Mouse (Mus musculus): Measurements from ENCODE around the gene Krtap1-4. TPM values are rescaled to one million over a fixed set of nuclear protein-coding genes. Genes with fewer than 3 reads are reported as not detected.

Krtap1-4 gene
- total and polyA plus RNA-seq, 3 experiments = not detected

- Histone ChIP-seq H3K27ac (ENCODE audit: insufficient read depth, low read depth) (no peak within 1 kb of the TSS), H3K4me3 (replicated peaks in 1 of 3; ENCODE audit: low read depth in 2 of 3, low read length in 2 of 3, poor library complexity in 1 of 3) (no peak within 1 kb of the TSS), H3K27me3 (replicated peaks) (peaks cover 85% of the 10 kb centered on the region), H3K4me1 (ENCODE audit: control insufficient read depth in 1 of 2, insufficient read depth in 2 of 2) (no peaks in the 10 kb centered on the region), H3K9ac (ENCODE audit: insufficient read depth, low read depth) (no peak within 1 kb of the TSS), H3K4me2 (ENCODE audit: insufficient read depth, low read depth, poor library complexity, severe bottlenecking) (no peak within 1 kb of the TSS), H3K79me2 (replicated peaks; ENCODE audit: control insufficient read depth, extremely low read depth, insufficient read depth, poor library complexity, severe bottlenecking) (no peaks in the 10 kb centered on the region), H3K9me3 (replicated peaks; ENCODE audit: low read length) (peaks cover 4% of the 10 kb centered on the region), H3K36me3 (replicated peaks in 1 of 2; ENCODE audit: control insufficient read depth in 1 of 2, insufficient read depth in 1 of 2, low read length in 1 of 2) (no peaks in the 10 kb centered on the region)
- TF ChIP-seq CHD2 (IDR thresholded peaks at IDR 0.05; ENCODE audit: low read length) (no peak), ZKSCAN1 (IDR thresholded peaks at IDR 0.05; ENCODE audit: borderline replicate concordance, low read depth, low read length) (no peak), TBP (conservative IDR thresholded peaks at IDR 0.05; ENCODE audit: low read depth, low read length) (no peak), ETS1 (conservative IDR thresholded peaks at IDR 0.05; ENCODE audit: low read depth, low read length) (no peak), RCOR1 (conservative IDR thresholded peaks at IDR 0.05; ENCODE audit: low read depth, low read length) (no peak), SIN3A (IDR thresholded peaks at IDR 0.05; ENCODE audit: low read length) (no peak), USF1 (IDR thresholded peaks at IDR 0.05; ENCODE audit: low read depth, low read length) (no peak), GABPA (IDR thresholded peaks at IDR 0.05; ENCODE audit: insufficient replicate concordance, low read depth, low read length) (no peak), SMC3 (IDR thresholded peaks at IDR 0.05; ENCODE audit: low read depth, low read length) (no peak), MYC (IDR thresholded peaks at IDR 0.05; ENCODE audit: low read depth, low read length) (no peak), PAX5 (IDR thresholded peaks at IDR 0.05; ENCODE audit: low read length) (no peak), POLR2AphosphoS2 (IDR thresholded peaks at IDR 0.05; ENCODE audit: low read depth, low read length) (no peak), CHD1 (IDR thresholded peaks at IDR 0.05; ENCODE audit: low read depth, low read length) (no peak), KAT2A (IDR thresholded peaks at IDR 0.05; ENCODE audit: insufficient replicate concordance, low read length) (no peak), E2F4 (IDR thresholded peaks at IDR 0.05; ENCODE audit: insufficient replicate concordance, low read depth, low read length) (no peak), HCFC1 (IDR thresholded peaks at IDR 0.05; ENCODE audit: low read depth, low read length) (no peak), USF2 (conservative IDR thresholded peaks at IDR 0.05; ENCODE audit: low read depth, low read length) (no peak), MEF2A (IDR thresholded peaks at IDR 0.05; ENCODE audit: borderline replicate concordance, low read depth, low read length) (no peak), ZC3H11A (IDR thresholded peaks at IDR 0.05; ENCODE audit: low read depth, low read length) (no peak), BHLHE40 (IDR thresholded peaks at IDR 0.05; ENCODE audit: low read depth, low read length) (no peak)
- in situ Hi-C loops (cut with MboI; ENCODE audit: low pct_ligation_motif_present, low pct_unique_long_range_greater_than_20kb, low sequenced_read_pairs) = no loop called here
- dilution Hi-C loops (cut with MboI; ENCODE audit: extremely low pct_ligation_motif_present, extremely low pct_unique_long_range_greater_than_20kb, low sequenced_read_pairs) = no loop called here
- DNase-seq (ENCODE audit: extremely low read depth) = no peak
Observed at GRCm38 (mm10) chr11:99620335-99620734, 36.9 kb upstream of the Krtap1-4 start, which contains the start of gene Gm11562. TSS of gene Gm11562 (minus strand) at chr11:99620435.

- peaks cover 79% of the 10 kb centered on the region for H3K27me3 ChIP-seq (replicated peaks)
- H3K4me2 ChIP-seq (ENCODE audit: insufficient read depth, low read depth, poor library complexity, severe bottlenecking) = no peak within 1 kb of the TSS
- H3K27ac ChIP-seq (ENCODE audit: insufficient read depth, low read depth) = no peak within 1 kb of the TSS
- H3K9me3 ChIP-seq (replicated peaks; ENCODE audit: low read length) = no peaks in the 10 kb centered on the region
- H3K36me3 ChIP-seq (replicated peaks in 1 of 2; ENCODE audit: control insufficient read depth in 1 of 2, insufficient read depth in 1 of 2, low read length in 1 of 2) = no peaks in the 10 kb centered on the region
- no peak for DNase-seq (ENCODE audit: extremely low read depth)
- no peaks in the 10 kb centered on the region for H3K4me1 ChIP-seq (ENCODE audit: control insufficient read depth in 1 of 2, insufficient read depth in 2 of 2)
- no peak within 1 kb of the TSS for H3K4me3 ChIP-seq (replicated peaks in 1 of 3; ENCODE audit: low read depth in 2 of 3, low read length in 2 of 3, poor library complexity in 1 of 3)
- no peaks in the 10 kb centered on the region for H3K79me2 ChIP-seq (replicated peaks; ENCODE audit: control insufficient read depth, extremely low read depth, insufficient read depth, poor library complexity, severe bottlenecking)
- in situ Hi-C loops (cut with MboI; ENCODE audit: low pct_ligation_motif_present, low pct_unique_long_range_greater_than_20kb, low sequenced_read_pairs) (no loop called here), dilution Hi-C loops (cut with MboI; ENCODE audit: extremely low pct_ligation_motif_present, extremely low pct_unique_long_range_greater_than_20kb, low sequenced_read_pairs) (no loop called here)
- no peak within 1 kb of the TSS for H3K9ac ChIP-seq (ENCODE audit: insufficient read depth, low read depth)
- no peak for TF ChIP-seq MAX (IDR thresholded peaks at IDR 0.05; ENCODE audit: low read length)
- TF ChIP-seq MEF2A (IDR thresholded peaks at IDR 0.05; ENCODE audit: borderline replicate concordance, low read depth, low read length) = no peak
- TF ChIP-seq POLR2AphosphoS2 (IDR thresholded peaks at IDR 0.05; ENCODE audit: low read depth, low read length) = no peak
- no peak for TF ChIP-seq EP300 (IDR thresholded peaks at IDR 0.05; ENCODE audit: low read length)
- TF ChIP-seq HCFC1 (IDR thresholded peaks at IDR 0.05; ENCODE audit: low read depth, low read length) = no peak
- TF ChIP-seq PAX5 (IDR thresholded peaks at IDR 0.05; ENCODE audit: low read length) = no peak
- TF ChIP-seq CHD1 (IDR thresholded peaks at IDR 0.05; ENCODE audit: low read depth, low read length) = no peak
- TF ChIP-seq E2F4 (IDR thresholded peaks at IDR 0.05; ENCODE audit: insufficient replicate concordance, low read depth, low read length) = no peak
- no peak for TF ChIP-seq NRF1 (IDR thresholded peaks at IDR 0.05; ENCODE audit: low read depth, low read length)
- TF ChIP-seq UBTF (IDR thresholded peaks at IDR 0.05; ENCODE audit: low read depth, low read length) = no peak
- no peak for TF ChIP-seq USF1 (IDR thresholded peaks at IDR 0.05; ENCODE audit: low read depth, low read length)
- TF ChIP-seq NELFE (IDR thresholded peaks at IDR 0.05; ENCODE audit: low read depth, low read length) = no peak
- no peak for TF ChIP-seq SMC3 (IDR thresholded peaks at IDR 0.05; ENCODE audit: low read depth, low read length)
- TF ChIP-seq IRF4 (IDR thresholded peaks at IDR 0.05; ENCODE audit: low read depth, low read length) = no peak
- TF ChIP-seq MXI1 (IDR thresholded peaks at IDR 0.05; ENCODE audit: low read depth, low read length) = no peak
- no peak for TF ChIP-seq ZNF384 (IDR thresholded peaks at IDR 0.05; ENCODE audit: low read depth, low read length)
- no peak for TF ChIP-seq ZC3H11A (IDR thresholded peaks at IDR 0.05; ENCODE audit: low read depth, low read length)
- TF ChIP-seq MAZ (IDR thresholded peaks at IDR 0.05; ENCODE audit: low read depth, low read length) = no peak
- TF ChIP-seq USF2 (conservative IDR thresholded peaks at IDR 0.05; ENCODE audit: low read depth, low read length) = no peak
- no peak for TF ChIP-seq JUND (conservative IDR thresholded peaks at IDR 0.05; ENCODE audit: low read depth, low read length)
Observed at GRCm38 (mm10) chr11:99614796-99615363, 31.4 kb upstream of the Krtap1-4 start, which contains the start of gene Krtap2-4. TSS of gene Krtap2-4 (minus strand) at chr11:99614846.

Measured in CH12.LX (cell line).